Mouse (Mus musculus) megakaryocyte, embryonic 14.5 days (primary cell): ENCODE data around the gene Traf3ip3. TPM values are rescaled to one million over a fixed set of nuclear protein-coding genes. Genes with fewer than 3 reads are reported as not detected.

Experiments used
- H3K27me3 ChIP-seq: replicated peaks from 2 replicates; pipeline ENCODE3; 2012; ENCODE audit warnings: inconsistent platforms
- H3K36me3 ChIP-seq: replicated peaks from 2 replicates; pipeline ENCODE3; 2012; ENCODE audit warnings: low read length, inconsistent platforms, mixed read lengths
- H3K4me1 ChIP-seq: 2 replicates; pipeline ENCODE4 v1.6.1; 2012; ENCODE audit warnings: inconsistent platforms
- H3K4me3 ChIP-seq: replicated peaks from 2 replicates; pipeline ENCODE3; 2012; ENCODE audit warnings: moderate library complexity, mild to moderate bottlenecking, inconsistent platforms
- H3K9me3 ChIP-seq: 2 replicates; pipeline ENCODE4 v1.6.1; 2012; ENCODE audit warnings: inconsistent platforms
- FLI1 ChIP-seq: IDR thresholded peaks from 2 replicates; pipeline ENCODE4 v1.6.1; 2012; ENCODE audit warnings: low read length, inconsistent platforms, mixed read lengths
- GATA1 ChIP-seq: IDR thresholded peaks from 3 replicates; pipeline ENCODE4 v1.6.1; 2012; ENCODE audit warnings: mixed read lengths, low read length, inconsistent platforms, borderline replicate concordance
- polyA plus RNA-seq: library from polyadenylated mRNA; stranded (reverse); fragments of >175 nt; gene quantifications from 2 replicates; pipeline ENCODE4 v1.2.3, GENCODE M21; 2012; ENCODE audit warnings: low replicate concordance; ENCODE audit not compliant: insufficient read depth

The Traf3ip3 gene
- polyA plus RNA-seq, 1 experiment: 33.7 TPM

DNA sequence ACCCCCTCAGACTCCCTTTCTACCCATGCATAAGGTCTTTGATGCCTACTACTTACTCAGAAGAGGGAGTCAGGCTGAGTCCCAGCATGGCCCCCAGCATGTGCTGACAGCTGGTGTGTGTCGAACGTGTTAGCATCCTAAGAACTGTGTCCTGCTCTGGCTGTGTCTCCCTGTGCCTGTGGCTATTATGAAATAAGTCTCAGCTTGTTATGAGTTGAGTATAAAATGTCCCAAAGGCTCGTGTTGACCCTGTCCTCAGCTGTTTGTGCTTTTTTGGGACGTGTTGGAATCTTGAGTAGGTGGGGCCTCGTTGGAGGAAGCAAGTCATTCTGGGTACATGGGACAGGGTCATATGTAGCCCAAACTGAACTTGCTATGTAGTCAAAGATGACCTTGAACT, 12.6 kb upstream of the Traf3ip3 start:
- no peak for TF ChIP-seq GATA1
- no peak for TF ChIP-seq FLI1
- H3K36me3 ChIP-seq: no peaks in the 10 kb centered on the region
- peaks cover 4% of the 10 kb centered on the region for H3K9me3 ChIP-seq
- peaks cover 5% of the 10 kb centered on the region; the same call in 1 of the 2 replicates for H3K4me1 ChIP-seq
- peaks cover 5% of the 10 kb centered on the region for H3K27me3 ChIP-seq
- no peak overlapping the region for H3K4me3 ChIP-seq

DNA sequence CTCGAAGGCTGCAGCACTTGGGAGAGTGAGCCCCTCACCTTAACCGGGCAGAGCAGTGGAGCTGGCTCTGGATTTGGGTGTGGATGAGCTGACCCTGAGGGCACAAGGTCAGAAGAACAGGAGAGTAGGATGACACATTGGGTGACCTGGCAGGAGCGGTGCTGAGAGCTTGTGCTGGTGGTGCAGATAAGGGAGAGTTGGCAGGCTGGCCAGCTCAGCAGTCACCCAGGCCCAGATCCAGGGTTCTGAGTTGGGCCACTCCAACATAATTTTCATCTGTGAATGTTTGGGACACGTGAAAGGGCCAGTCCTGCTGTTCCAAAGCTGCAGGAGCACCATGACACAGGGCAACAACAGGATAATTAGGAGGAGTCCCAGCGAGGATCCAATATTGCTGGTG, 9.9 kb upstream of the Traf3ip3 start:
- H3K4me1 ChIP-seq: peaks cover 16% of the 10 kb centered on the region
- H3K4me3 ChIP-seq: no peak overlapping the region
- H3K36me3 ChIP-seq: no peaks in the 10 kb centered on the region
- TF ChIP-seq FLI1 (no peak), GATA1 (no peak)
- H3K27me3 ChIP-seq: peaks cover 5% of the 10 kb centered on the region
- H3K9me3 ChIP-seq: no peaks in the 10 kb centered on the region

DNA sequence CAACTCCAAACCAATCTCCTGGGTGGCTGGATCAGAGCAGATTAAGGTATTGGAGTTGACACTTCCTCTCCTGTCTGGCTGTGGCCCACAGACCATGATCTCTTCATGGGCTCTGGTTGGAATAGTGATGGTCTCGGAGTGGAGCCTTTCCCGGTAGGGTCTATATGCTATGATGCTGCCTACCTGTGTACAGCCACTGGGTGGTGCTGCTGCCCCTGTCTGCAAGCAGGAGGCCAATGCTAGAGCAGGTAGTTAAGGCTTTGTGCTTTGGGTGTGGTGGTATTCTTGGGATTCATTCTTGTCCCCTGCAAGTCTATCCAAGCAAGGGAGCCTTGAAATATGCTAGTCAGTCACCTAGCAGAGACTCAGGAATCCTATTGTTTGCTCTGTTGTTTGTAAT, 6.7 kb upstream of the Traf3ip3 start:
- peaks cover 2% of the 10 kb centered on the region for H3K27me3 ChIP-seq
- H3K36me3 ChIP-seq: no peaks in the 10 kb centered on the region
- H3K9me3 ChIP-seq: no peaks in the 10 kb centered on the region
- TF ChIP-seq GATA1: no peak
- TF ChIP-seq FLI1: no peak
- H3K4me1 ChIP-seq: peaks cover 22% of the 10 kb centered on the region
- no peak overlapping the region for H3K4me3 ChIP-seq

DNA sequence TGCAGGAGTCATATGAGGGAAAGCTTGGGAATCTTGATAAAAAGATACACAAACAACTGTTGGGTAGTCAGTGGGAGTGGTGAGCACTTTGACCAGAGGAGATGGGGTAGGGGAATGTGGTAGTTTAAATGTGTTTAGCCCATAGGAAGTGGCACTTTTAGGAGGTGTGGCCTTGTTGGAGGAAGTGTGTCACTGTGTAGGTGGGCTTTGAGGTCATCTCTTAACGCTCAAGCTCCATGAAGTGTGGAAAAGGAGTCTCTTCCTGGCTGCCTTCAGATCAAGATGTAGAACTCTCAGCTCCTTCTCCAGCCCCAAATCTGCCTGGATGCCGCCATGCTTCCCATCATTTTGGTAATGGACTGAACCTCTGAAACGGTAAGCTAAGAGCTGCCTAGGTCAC, 6.0 kb upstream of the Traf3ip3 start, which contains the start of gene Lamb3:
Gene Lamb3, plus strand, starts transcription at position 197 of the 400 bp plus-strand sequence.
- TF ChIP-seq FLI1 (no peak), GATA1 (no peak)
- Histone ChIP-seq H3K4me3 (no peak within 1 kb of the TSS), H3K9me3 (no peaks in the 10 kb centered on the region), H3K36me3 (no peaks in the 10 kb centered on the region), H3K4me1 (peaks cover 22% of the 10 kb centered on the region), H3K27me3 (peaks cover 2% of the 10 kb centered on the region)

DNA sequence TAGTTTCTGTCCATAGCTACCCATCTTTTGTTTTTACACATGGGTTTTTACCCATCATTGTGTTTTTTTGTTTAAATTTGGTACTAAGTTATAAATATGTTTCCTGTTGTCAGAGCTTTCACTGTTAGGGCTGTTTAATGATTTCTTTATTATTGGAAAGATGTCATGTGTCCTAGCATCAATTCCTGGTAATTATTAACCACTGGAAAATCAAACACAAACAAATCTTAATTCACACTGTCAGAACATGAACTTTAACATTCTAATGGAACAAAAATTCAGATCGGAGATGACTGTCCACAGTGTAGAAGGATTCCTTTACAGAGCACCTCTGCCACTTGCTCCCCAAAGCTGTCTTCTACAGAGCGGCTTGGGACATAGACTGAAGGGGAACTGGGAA, 3.9 kb upstream of the Traf3ip3 start:
- no peaks in the 10 kb centered on the region for H3K36me3 ChIP-seq
- H3K4me3 ChIP-seq: no peak overlapping the region
- peaks cover 36% of the 10 kb centered on the region for H3K4me1 ChIP-seq
- no peaks in the 10 kb centered on the region for H3K9me3 ChIP-seq
- H3K27me3 ChIP-seq: no peaks in the 10 kb centered on the region
- TF ChIP-seq FLI1 (no peak), GATA1 (no peak)

DNA sequence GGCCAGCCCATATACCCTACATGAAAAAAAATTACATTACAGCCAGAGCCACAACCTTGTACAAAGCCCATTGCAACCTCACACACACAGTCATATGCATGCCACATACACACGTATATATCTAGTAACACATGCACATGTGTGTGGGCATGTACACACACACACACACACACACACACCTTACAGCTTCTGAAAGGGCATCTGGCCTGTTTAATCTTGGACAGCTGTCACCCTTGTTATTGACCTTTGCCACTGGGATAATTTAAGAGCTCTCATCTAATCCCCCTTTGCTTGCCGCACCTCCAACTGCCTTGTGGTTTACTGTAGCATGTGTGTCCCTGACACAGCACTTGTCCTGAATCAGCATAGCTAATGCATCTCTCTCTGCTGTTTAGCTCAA, 2.3 kb upstream of the Traf3ip3 start:
- H3K27me3 ChIP-seq: no peaks in the 10 kb centered on the region
- H3K4me1 ChIP-seq: peaks cover 53% of the 10 kb centered on the region
- no peak for TF ChIP-seq GATA1
- no peaks in the 10 kb centered on the region for H3K9me3 ChIP-seq
- no peak overlapping the region for H3K4me3 ChIP-seq
- H3K36me3 ChIP-seq: peaks cover 6% of the 10 kb centered on the region

DNA sequence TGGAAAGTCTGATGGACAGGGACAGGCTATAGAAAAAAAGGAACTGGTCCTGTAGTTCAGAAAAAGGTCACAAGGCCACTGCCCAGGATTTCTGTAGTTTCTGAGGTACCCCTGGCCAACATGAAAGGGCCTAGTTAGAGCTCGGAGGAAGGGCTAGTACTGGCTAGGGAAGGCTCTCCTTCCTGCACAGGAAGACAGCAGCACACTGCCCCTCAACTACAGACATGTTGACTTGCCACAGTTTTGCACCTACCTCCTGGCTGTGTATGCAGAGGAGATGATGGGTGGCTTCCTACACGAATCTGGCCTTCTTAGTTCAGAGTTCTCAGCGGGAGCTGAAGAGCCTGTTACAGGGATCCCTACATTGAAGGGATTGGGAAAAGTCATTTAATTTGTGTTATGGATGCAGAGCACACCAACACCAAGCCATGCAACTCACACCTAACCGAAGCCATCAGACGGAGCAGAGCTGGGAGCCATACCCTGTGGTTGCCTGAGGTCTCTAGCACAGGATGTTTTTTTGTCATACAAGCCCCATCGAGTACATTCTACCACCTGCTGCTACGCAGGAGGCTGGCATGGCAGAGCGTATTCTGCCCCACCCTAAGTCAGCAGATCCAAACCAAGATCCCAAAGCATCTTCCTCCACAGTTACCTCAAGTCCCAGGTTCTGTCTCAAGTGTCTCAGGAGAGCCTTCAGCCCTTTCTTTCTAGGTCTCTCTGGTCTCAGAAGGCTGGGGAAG, 692 bp downstream of the Traf3ip3 start:
- TF ChIP-seq FLI1 (no peak), GATA1 (no peak)
- Histone ChIP-seq H3K4me3 (peak overlapping the region; percentile 90), H3K4me1 (peaks cover 69% of the 10 kb centered on the region), H3K9me3 (no peaks in the 10 kb centered on the region), H3K36me3 (peaks cover 32% of the 10 kb centered on the region), H3K27me3 (no peaks in the 10 kb centered on the region)

DNA sequence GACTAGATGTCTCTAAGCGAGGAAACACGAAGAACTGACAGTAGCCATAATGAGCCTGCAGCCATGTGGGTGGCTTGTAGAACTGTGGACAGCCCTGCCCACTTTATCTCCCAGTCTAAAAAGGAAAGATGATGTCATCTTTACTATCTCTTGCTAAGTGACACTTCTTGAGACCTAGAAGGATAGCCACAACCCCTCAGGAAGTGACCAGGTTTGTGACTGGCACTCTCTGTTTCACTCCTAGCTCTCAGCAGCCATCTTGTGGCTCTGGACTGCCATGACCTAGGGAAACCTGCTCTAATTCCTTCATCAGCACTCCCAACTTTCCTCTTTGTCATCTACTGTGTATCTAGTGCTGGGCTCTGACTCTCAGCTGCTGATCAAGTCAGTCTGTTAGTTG, 3.2 kb downstream of the Traf3ip3 start:
- peaks cover 57% of the 10 kb centered on the region for H3K36me3 ChIP-seq
- no peaks in the 10 kb centered on the region for H3K27me3 ChIP-seq
- H3K4me1 ChIP-seq: peaks cover 88% of the 10 kb centered on the region
- peak overlapping the region; percentile 14 for H3K4me3 ChIP-seq
- TF ChIP-seq GATA1 (no peak), FLI1 (no peak)
- no peaks in the 10 kb centered on the region for H3K9me3 ChIP-seq

DNA sequence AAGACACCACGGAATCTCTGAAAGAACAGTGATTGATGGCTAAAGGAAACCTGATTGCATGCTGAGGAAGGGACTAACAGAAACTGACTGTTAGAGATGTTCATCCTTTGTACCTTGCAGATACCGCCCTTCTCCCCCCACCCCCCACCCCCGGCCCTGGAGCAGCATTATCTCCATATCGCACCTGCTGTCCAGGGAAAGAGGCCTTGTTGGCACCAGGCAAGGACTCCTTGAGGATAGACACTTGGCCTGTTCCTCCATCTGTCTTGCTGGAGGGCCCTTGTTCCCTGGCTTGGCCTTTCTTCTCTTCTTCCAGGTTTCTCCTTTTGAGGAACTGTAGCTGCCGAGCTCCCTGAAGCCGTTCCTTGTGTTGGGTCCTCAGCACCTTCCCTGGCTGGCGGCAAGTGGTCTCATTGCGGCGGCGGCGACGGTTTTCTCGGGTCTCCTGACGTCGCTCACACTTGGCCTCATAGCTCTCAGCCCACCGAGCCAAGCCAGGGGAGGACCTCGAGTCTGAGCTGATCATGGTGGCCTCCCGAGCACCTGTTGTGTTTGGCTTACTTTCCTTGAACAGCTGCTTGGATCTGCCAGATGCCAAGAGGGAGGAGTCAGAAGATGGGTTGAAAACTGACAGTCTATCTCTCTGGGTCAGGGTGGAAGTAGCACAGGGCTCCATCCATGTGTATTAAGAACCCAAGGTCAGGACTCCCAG, 3.9 kb downstream of the Traf3ip3 start:
- Histone ChIP-seq H3K4me3 (no peak overlapping the region), H3K27me3 (no peaks in the 10 kb centered on the region), H3K9me3 (no peaks in the 10 kb centered on the region), H3K4me1 (peaks cover 94% of the 10 kb centered on the region), H3K36me3 (peaks cover 62% of the 10 kb centered on the region)
- TF ChIP-seq FLI1 (no peak), GATA1 (no peak)

DNA sequence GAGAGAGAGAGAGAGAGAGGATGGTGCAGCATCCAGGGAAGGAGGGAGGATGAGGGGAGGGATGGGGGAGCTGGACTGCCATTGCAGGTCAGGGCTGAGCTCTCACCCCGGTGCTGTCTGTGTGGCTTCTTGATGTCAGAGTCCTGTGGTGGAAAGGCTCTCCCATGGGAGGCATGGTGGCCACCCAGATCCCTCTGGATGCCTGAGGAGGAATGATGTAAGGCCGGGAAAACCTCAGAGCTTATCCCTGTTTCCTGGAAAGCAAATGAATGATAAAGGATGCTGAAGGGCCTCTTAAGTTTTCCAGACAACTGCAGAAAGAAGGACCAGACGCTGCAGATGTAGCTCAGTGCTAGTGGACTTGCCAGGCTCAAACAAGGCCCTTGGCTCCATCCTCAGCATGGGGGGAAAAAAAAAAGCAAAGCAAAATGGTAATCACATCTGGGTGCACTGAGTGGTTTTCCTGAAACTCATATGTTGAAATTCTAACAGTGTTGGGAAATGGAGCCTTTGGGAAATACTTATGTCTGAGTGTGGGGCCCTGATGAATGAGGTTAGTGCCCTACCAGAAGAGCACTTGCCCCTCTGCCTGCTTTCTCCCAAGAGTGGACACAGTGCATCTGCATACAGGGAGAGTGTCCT, 6.2 kb downstream of the Traf3ip3 start:
- peaks cover 91% of the 10 kb centered on the region for H3K4me1 ChIP-seq
- H3K9me3 ChIP-seq: no peaks in the 10 kb centered on the region
- H3K4me3 ChIP-seq: no peak overlapping the region
- TF ChIP-seq FLI1 (no peak), GATA1 (no peak)
- no peaks in the 10 kb centered on the region for H3K27me3 ChIP-seq
- peaks cover 73% of the 10 kb centered on the region for H3K36me3 ChIP-seq
